Mouse (Mus musculus): ENCODE measurements around the gene Zmiz1.
A peak's percentile ranks its signal among the peaks of the same experiment; 100 is the strongest.

Zmiz1 gene

DNA sequence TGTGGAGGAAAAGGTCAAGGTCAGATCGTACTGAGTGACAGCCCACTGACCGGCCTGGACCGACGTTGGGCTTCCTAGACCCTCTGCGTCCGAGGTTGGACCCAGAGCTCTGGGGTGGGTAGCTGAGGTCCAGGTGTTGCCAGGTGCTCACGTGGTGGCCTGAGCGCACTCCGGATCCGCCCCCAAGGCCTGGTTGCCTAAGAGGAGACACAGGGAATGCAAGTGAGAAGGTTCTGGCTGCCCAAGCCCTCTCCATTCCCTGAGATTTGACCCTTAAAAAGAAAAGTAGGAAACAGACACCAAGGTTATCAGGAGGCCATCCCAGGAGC lies 235.5 kb downstream of the Zmiz1 start:
- peak; percentile 35 for DNase-seq (ENCODE audit: low read depth)

- DNase-seq (ENCODE audit: low read depth): no peak
Measured at GRCm38 (mm10) chr14:25695059-25695458, 236.1 kb downstream of the Zmiz1 start.

DNA sequence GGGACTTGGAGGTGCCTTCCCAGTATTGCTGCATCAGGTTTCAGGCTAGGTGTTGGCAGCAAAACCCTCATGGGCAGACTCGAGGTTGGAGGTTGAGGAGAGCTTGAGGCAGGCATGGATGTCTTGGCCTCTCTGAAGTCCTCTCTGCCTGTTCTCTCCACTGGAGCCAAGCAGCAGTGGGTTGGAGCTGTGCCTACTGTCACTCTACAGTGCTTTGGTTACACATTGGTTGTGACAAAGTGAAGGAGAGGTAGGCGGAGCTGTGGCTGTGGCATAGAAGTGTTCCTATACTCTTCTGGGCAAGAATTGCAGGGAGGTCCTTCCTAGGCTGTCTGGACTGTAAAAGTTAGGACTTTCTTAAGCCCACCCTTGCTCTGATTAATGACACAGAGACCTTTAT lies 237.4 kb downstream of the Zmiz1 start:
- no peak for DNase-seq (ENCODE audit: low read depth)

DNA sequence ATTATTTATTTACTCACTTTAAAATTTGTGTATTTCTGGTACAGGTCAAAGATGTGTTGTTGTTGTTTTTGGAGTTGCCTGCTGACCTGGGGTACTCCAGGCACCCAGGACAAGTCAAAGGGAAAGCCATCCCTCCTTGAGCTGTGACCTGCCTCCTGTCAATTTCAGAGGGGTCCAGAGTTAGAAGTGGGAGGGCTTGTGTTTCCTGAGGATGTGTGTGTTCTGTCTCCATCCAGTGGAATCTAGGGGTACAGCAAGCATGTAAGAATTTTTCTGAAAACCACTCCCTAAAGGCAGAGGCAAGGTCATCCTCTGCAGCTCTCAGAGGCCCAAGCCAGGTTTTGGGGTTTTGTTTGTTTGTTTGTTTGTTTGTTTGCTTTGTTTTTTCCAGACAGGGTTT lies 243.0 kb downstream of the Zmiz1 start:
- peak; percentile 71 for DNase-seq (ENCODE audit: low read depth)

- peak; percentile 84 for DNase-seq (ENCODE audit: low read depth)
Measured at GRCm38 (mm10) chr14:25707691-25708181, 248.8 kb downstream of the Zmiz1 start.

- peak; percentile 28 for DNase-seq (ENCODE audit: low read depth)
Measured at GRCm38 (mm10) chr14:25708451-25708850, 249.5 kb downstream of the Zmiz1 start.

DNA sequence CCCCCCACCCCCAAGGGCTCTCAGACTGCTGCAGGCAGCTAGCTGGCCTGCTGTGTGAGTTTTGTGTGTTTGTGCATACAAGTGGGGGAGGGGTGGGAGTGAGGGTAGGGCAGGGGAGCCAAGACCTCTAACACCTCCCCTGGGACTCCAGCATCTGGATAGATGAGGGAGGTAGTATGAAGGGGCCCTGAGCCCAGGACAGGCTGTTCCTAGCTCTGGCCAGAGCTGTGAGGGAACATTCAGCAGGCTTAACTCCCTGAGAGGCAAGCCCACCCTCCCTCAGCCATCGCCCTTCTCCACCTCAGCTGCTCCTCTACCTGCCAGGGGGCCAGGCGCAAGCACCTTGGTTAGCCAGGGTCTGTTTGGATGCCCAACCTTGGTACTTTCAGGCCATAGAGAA lies 249.9 kb downstream of the Zmiz1 start:
- DNase-seq (ENCODE audit: low read depth): peak; percentile 43

DNA sequence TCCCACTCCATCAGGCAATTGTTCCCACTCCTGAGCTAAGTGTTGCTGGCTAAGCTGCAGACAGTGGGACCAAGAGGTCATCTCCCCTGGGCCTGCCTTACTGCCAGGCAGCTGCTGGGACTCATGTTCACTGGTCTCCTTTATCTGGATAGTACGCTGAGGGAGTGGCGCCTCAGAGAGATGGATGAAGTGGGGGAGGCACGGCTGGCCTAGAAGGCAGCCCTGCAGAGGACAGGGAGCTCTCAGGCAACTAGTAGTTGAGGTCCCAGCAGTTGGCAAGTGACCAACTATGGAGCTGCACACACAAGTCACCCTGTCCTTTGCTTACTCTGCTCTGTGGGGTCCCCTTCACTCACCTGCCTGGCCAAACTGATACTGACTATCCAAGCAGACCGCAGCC lies 251.1 kb downstream of the Zmiz1 start:
- DNase-seq (ENCODE audit: low read depth): peak; percentile 20

DNA sequence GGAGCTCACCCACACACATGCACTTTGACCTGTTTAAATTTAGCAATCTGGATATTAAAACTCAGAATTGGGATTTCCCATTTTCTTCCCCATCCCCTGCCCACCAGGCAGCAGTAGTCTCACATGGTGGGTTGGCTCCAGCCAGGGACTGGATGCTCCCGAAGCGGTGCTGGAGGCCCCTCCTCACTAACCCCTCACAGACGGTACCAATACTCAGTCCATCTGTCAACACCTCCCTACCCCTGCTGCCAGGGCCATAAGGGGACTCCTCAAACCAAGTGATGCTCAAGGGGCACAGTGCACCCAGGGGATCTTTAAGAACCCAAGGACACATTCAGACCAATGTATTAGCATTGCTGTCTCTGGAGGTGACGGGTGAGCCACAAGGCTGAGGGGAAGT lies 251.7 kb downstream of the Zmiz1 start:
- DNase-seq (ENCODE audit: low read depth): no peak

GRCm38 (mm10) chr14:25711177-25711576 lies 252.2 kb downstream of the Zmiz1 start:
- peak; percentile 41 for DNase-seq (ENCODE audit: low read depth)

DNA sequence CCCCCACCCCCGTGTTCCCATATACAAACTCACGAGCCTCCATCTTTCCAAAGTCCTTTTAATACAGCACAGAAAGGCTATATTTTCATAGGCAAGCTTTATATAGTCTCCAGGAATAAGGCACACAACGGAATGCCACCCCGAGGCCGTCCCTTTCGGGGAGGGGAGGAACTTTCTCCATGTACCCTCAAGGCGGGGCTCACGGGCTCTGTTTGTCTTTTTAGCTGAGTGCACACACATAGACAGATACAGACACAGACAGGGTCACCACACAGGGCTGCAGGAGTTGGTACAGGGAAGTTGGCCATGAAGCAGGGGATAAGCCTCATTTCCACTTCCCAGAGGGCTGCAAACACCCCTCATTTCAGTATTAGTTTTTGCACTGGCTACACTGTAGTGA lies 252.6 kb downstream of the Zmiz1 start:
- no peak for DNase-seq (ENCODE audit: low read depth)

DNA sequence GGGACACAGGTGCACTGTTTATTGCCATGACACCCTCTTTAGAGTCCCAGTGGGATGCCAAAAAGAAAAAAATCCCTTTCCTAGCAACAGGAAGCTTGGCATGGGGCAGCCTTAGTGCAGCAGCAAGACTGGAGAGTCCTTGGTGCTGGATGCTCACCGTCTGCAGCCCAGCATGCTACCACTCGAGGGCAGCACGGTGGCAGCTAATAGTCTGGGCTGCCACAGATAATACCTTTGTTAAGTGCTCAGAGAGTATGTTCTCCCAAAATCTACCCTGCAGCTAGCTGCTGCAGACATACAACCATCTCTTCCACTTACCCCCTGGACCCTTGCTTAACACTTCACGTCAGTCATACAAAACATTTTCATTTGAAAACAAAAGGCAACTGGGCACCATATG lies 254.5 kb downstream of the Zmiz1 start:
- peak; percentile 66 for DNase-seq (ENCODE audit: low read depth)

Measured in NIH3T3 (cell line).